Mouse (Mus musculus): ENCODE measurements around the gene Prdm2.

The Prdm2 gene

DNA sequence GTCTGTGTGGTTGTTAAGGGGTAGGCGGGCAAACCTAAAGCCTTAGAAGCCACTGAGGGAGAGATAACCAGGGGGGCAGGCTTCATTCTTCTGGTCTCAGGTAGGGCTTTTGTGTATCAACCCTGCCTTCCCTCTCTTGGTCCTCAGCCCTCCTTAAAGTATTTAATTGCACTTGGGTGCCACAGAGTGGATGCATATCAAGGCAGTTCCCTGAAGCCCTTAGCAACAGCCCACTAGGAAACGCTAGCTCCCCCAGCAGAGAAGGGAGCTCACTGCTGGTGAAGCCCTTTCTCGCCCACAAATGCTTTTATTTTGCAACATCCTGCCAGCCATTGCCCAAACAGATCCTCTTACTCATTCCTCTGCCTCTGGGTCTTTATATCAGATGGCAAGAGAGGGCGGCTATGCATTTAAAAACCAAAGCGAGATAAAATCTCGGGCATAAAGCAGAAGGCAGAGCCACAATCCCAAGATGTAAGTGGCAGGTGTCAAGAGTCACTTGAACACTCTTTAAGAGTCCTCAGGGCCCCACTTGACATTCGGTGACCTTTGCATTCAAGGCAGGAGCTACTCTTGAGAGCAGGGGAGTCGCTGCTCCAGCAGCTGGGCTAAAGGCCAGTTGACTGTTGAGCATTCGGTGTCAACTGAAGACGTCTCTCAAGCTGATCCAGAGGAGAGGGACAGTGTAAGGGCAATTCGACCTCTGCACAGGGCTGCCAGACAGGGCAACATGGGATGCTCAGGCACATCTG lies 113.3 kb downstream of the Prdm2 start:
- DNase-seq = no peak

DNA sequence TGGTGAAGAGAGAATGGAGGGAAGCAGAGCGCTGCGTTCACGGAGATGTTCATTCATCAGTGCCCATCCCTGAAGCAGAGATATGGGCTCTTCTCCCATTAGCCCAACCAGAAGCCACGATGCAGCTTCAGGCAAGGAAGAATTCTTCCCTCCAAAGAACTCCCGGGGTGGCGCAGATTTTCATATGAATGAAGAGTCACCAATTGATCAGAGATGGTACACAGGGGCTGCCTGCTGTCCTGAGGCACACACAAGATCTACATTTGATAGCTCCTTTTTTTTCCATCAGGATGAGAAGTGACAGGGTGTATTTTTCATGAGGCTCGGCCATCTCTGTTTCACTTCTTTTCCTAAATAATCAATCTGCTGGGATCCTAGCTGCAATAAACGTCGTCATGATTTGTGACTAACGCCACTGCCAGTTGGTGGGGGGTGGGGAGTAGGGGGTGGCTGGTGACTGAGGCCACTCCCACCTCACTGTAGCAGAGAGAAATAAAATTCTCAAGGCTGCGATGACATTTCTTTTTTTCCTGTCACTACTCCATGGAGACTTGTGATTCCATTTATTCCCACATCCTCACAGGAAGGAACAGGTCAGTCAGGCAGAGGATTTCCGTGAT lies 120.6 kb downstream of the Prdm2 start:
- DNase-seq = no peak

DNA sequence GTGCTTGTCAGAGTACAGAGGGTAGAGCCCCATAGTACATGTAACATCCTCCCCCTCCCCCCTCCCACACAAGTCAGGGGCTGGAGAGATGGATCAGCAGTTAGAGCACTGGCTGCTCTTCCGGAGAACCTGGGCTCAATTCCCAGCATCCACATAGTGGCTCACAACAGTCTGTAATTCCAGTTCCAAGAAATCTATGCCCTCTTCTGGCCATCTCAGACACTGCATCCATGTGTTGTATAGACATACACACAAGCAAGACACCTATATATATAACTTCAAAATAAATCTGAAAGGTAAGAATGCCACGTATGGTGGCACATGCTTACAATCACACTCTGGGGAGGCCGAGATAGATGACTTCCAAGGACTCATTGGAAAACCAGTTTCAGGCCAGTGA lies 122.2 kb downstream of the Prdm2 start:
- no peak for DNase-seq

DNA sequence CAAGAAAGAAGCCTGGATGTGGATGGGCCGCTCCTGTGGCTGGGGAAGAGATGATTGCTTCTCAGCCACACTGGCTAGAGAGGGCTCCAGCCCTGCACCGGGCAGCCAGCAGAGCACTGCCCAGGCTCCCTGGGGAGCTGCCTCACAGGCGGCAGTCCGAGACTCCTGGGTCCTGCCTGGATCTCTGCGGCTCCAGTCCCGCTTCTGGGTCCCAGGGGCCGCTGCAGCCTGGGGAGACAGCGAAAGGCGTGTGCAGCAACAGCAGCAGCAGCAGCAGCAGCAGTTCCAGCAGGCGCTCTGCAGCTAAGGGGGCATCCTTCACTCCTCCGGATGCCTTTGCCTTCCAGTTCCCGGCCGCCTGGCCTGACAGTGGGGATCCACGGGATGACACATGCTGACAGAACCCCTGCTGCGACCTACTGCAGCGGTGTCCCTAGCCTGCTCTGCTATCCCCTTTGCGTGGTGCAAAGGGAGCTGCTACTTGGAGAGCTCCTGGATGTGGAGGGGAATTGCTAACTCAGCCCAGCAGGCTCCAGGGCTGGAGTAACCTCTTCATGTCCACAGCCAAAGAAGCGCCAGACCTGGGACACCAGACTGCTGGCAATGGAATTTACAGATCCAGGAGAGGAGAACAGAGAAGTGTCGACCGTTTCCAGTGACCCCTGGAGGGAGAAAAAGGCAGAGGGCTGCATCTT lies 138.6 kb downstream of the Prdm2 start:
- no peak for DNase-seq

DNA sequence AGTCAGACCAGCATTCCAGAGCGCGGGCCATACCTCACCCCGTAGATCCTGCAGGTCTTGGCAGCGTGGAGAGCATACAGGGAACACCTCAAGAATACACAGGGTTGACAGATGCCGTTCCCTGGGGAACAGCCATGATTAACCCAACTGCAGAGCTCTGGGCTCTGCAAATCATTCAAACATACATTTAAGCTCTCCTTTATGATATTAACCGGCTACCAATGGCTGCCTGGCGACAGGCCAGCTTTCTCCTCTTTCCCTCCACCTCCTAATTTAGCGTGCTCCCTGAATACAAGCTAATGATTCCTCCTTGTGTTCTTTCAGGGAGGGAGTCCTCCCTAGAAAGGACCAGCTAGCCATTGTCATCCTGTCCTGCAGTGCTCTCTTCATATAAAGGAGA lies 141.0 kb downstream of the Prdm2 start:
- DNase-seq = no peak

DNA sequence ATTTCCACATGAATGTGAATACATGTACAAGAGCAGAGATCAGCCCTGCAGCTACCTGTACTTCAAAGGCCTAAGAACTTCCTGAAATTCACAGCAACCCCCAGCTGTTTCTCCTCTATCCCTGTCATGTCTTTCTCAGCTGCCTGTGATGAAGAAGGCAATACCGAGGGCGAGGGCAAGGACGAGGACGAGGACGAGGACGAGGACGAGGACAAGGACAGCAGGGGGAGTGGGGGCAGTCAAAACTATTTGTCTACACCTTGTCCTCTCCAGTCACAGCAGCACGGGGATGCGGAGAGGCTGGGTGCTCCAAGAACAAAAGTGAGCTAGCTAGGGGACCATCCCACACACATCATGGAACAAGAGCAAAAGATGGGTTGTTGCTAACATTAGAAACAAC lies 145.8 kb downstream of the Prdm2 start:
- no peak for DNase-seq

DNA sequence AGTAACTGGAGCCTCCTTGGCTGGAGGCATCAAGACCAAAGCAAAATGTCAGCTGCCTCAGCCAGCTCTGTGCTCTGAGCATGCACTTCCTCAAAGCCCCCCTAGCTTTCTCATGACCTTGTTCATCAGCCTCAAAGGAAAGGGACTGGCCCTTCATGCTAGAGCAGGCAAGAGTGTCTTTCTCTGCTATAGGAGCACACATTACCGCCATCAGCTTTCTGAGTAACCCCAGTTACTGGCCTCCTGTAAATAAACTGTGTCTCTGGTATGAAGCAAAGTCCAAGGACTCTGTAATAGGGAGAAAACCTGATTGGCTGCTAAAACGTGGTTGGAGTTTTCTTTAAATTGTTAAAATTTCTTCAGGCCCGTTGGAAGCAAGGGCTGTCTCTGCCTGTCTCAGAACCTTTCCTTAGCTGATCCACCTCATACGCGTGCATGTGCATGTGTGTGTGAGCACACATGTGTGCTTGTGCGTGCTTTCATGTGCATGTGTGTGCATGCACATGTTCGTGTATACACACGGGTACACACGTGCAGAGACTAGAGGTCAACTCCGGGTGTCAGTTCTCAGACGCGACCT lies 153.9 kb downstream of the Prdm2 start:
- no peak for DNase-seq
